Mouse (Mus musculus) hindbrain, postnatal 0 days (tissue): ENCODE results near the gene Atf3. TPM values are rescaled to one million over a fixed set of nuclear protein-coding genes. Genes with fewer than 3 reads are reported as not detected.

Experiments used
- ATAC-seq: fragments of 200-750 bp; cut with Nextera tagmentation; 2 replicates; pipeline ENCODE4 v1.8.0; 2017; ENCODE audit warnings: mild to moderate bottlenecking, moderate TSS enrichment, moderate library complexity
- DNase-seq: peaks from one replicate; pipeline ENCODE4 v3.0.0-alpha.2; 2015; ENCODE audit warnings: low spot score
- H3K27ac ChIP-seq: fragments of 300-500 bp; sonication (generic); 2 replicates; pipeline ENCODE4 v1.5.1; 2014; ENCODE audit warnings: mild to moderate bottlenecking
- H3K27me3 ChIP-seq: fragments of 300-500 bp; sonication (generic); 2 replicates; pipeline ENCODE4 v1.6.1; 2014; ENCODE audit warnings: low read length, mixed read lengths; ENCODE audit not compliant: insufficient read depth
- H3K36me3 ChIP-seq: fragments of 300-500 bp; sonication (generic); 2 replicates; pipeline ENCODE4 v1.6.1; 2014; ENCODE audit warnings: low read length, mixed read lengths; ENCODE audit not compliant: insufficient read depth
- H3K4me1 ChIP-seq: fragments of 300-500 bp; sonication (generic); 2 replicates; pipeline ENCODE4 v1.6.1; 2014; ENCODE audit warnings: antibody characterized with exemption, low read length, mixed read lengths; ENCODE audit not compliant: insufficient read depth
- H3K4me2 ChIP-seq: fragments of 300-500 bp; sonication (generic); 2 replicates; pipeline ENCODE4 v1.6.1; 2014; ENCODE audit warnings: low read depth, mild to moderate bottlenecking, low read length, moderate library complexity, mixed read lengths
- H3K4me3 ChIP-seq: fragments of 300-500 bp; sonication (generic); 2 replicates; pipeline ENCODE4 v1.5.1; 2014; ENCODE audit warnings: low read length
- H3K9ac ChIP-seq: fragments of 300-500 bp; sonication (generic); replicated peaks from 2 replicates; pipeline ENCODE4 v1.6.1; 2014; ENCODE audit warnings: mild to moderate bottlenecking, low read length, moderate library complexity, mixed read lengths
- H3K9me3 ChIP-seq: fragments of 300-500 bp; sonication (generic); 2 replicates; pipeline ENCODE4 v1.6.1; 2016; ENCODE audit warnings: low read length, mixed read lengths
- CTCF ChIP-seq: IDR thresholded peaks from 2 replicates; pipeline ENCODE4 v1.5.1; 2016; ENCODE audit warnings: antibody characterized with exemption, control low read depth, low read depth
- WGBS: fragments of 180-500 bp; shearing (Covaris S2); extraction: QIAGEN DNeasy Blood & Tissue Kit; methylation state at CpG from one replicate; pipeline ENCODE4 v1.1.7; 2014; 5-methylcytosine and 5-hydroxymethylcytosine counted together
- polyA plus RNA-seq: library from polyadenylated mRNA; unstranded; fragments of >200 nt; fragmentation: Nextera tagmentation; extraction: Ambion mirVana; gene quantifications from 2 replicates; pipeline ENCODE4 v1.2.1, GENCODE M21; 2015
- total RNA-seq: library from RNA; depleted of rRNA; stranded (reverse); fragments of >200 nt; gene quantifications from 2 replicates; pipeline ENCODE4 v1.2.3, GENCODE M21; 2014

Atf3 gene
- total and polyA plus RNA-seq, 2 experiments from 2014 or later = 1.6 to 1.8 TPM

- no peaks in the 10 kb centered on the region for H3K9me3 ChIP-seq
- H3K36me3 ChIP-seq = no peaks in the 10 kb centered on the region
- 81% methylated on average over 4 of the region's 4 CpGs for WGBS
- no peaks in the 10 kb centered on the region for H3K27me3 ChIP-seq
- no peak for ATAC-seq
- H3K27ac ChIP-seq = no peak overlapping the region
- no peak for DNase-seq
- TF ChIP-seq CTCF = no peak
- no peak overlapping the region for H3K4me2 ChIP-seq
- no peak overlapping the region for H3K9ac ChIP-seq
- H3K4me3 ChIP-seq = no peak overlapping the region
- no peaks in the 10 kb centered on the region for H3K4me1 ChIP-seq
Measured at GRCm38 (mm10) chr1:191138436-191138835, 79.4 kb downstream of the Atf3 start.

GRCm38 (mm10) chr1:191135406-191135805 lies 82.4 kb downstream of the Atf3 start:
- DNase-seq (no peak), ATAC-seq (no peak)
- TF ChIP-seq CTCF = no peak
- H3K9me3 ChIP-seq = no peaks in the 10 kb centered on the region
- H3K4me2 ChIP-seq = no peak overlapping the region
- no peak overlapping the region for H3K9ac ChIP-seq
- WGBS = 64% methylated on average over 4 of the region's 4 CpGs
- H3K27ac ChIP-seq = no peak overlapping the region
- H3K36me3 ChIP-seq = no peaks in the 10 kb centered on the region
- no peaks in the 10 kb centered on the region for H3K27me3 ChIP-seq
- H3K4me3 ChIP-seq = no peak overlapping the region
- H3K4me1 ChIP-seq = no peaks in the 10 kb centered on the region

GRCm38 (mm10) chr1:191132934-191133333 lies 84.9 kb downstream of the Atf3 start:
- H3K27me3 ChIP-seq = no peaks in the 10 kb centered on the region
- no peak overlapping the region for H3K27ac ChIP-seq
- no peak for ATAC-seq
- no peaks in the 10 kb centered on the region for H3K36me3 ChIP-seq
- no peak overlapping the region for H3K4me2 ChIP-seq
- no peaks in the 10 kb centered on the region; the same call in 1 of the 2 replicates for H3K9me3 ChIP-seq
- DNase-seq = no peak
- 73% methylated on average over 5 of the region's 5 CpGs for WGBS
- no peak overlapping the region for H3K9ac ChIP-seq
- no peak for TF ChIP-seq CTCF
- no peak overlapping the region for H3K4me3 ChIP-seq
- H3K4me1 ChIP-seq = no peaks in the 10 kb centered on the region

- ATAC-seq (no peak), DNase-seq (no peak)
- no peak for TF ChIP-seq CTCF
- Histone ChIP-seq H3K27me3 (no peaks in the 10 kb centered on the region), H3K9me3 (no peaks in the 10 kb centered on the region; the same call in 1 of the 2 replicates), H3K9ac (no peak overlapping the region), H3K4me2 (no peak overlapping the region), H3K4me1 (no peaks in the 10 kb centered on the region), H3K4me3 (no peak overlapping the region), H3K36me3 (no peaks in the 10 kb centered on the region), H3K27ac (no peak overlapping the region)
- 62% methylated on average over 5 of the region's 5 CpGs for WGBS
Measured at GRCm38 (mm10) chr1:191132240-191132639, 85.6 kb downstream of the Atf3 start.

DNA sequence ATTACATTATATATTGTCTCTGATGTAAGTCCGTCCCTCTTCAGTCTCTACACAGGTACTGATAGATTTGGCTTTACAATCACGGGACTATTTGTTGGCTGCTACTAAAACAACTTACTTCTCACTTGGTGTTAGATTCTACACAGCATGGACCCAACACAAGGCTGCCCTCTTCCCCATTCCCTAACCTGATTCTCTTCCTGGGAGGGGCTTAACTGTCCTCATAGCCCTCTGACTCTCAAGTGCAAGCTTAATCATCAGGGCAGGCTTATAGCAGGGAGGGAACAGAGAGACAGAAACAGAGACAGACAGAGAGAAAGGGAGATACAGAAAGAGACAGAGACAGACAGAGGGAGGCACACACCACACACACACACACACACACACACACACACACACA lies 86.1 kb downstream of the Atf3 start:
- H3K9me3 ChIP-seq = no peaks in the 10 kb centered on the region; the same call in 1 of the 2 replicates
- H3K36me3 ChIP-seq = no peaks in the 10 kb centered on the region
- ATAC-seq = no peak
- H3K4me1 ChIP-seq = no peaks in the 10 kb centered on the region
- no peak overlapping the region for H3K4me2 ChIP-seq
- H3K27me3 ChIP-seq = no peaks in the 10 kb centered on the region
- H3K27ac ChIP-seq = no peak overlapping the region
- no peak for DNase-seq
- H3K9ac ChIP-seq = no peak overlapping the region
- WGBS = 91% methylated on average over 2 of the region's 2 CpGs
- H3K4me3 ChIP-seq = no peak overlapping the region
- no peak for TF ChIP-seq CTCF

GRCm38 (mm10) chr1:191125811-191126638 lies 91.8 kb downstream of the Atf3 start:
- Histone ChIP-seq H3K4me2 (peak overlapping the region; percentile 51), H3K36me3 (no peaks in the 10 kb centered on the region), H3K4me3 (peak overlapping the region; percentile 21; the same call in 1 of the 2 replicates), H3K27me3 (no peaks in the 10 kb centered on the region), H3K4me1 (no peaks in the 10 kb centered on the region), H3K9me3 (no peaks in the 10 kb centered on the region; the same call in 1 of the 2 replicates), H3K9ac (0 out of 2 replicates have a peak overlapping the region, but pooled peaks have one; percentile 10), H3K27ac (no peak overlapping the region)
- peak; percentile 80 for TF ChIP-seq CTCF
- whole genome bisulfite sequencing = 19% methylated on average over 38 of the region's 38 CpGs
- ATAC-seq (peak; percentile 81), DNase-seq (peak; percentile 53)

GRCm38 (mm10) chr1:191124288-191124687 lies 93.6 kb downstream of the Atf3 start:
- no peaks in the 10 kb centered on the region for H3K9me3 ChIP-seq
- no peaks in the 10 kb centered on the region for H3K27me3 ChIP-seq
- no peak for DNase-seq
- H3K4me3 ChIP-seq = no peak overlapping the region
- TF ChIP-seq CTCF = no peak
- WGBS = 51% methylated on average over 4 of the region's 4 CpGs
- H3K27ac ChIP-seq = no peak overlapping the region
- no peak overlapping the region for H3K9ac ChIP-seq
- H3K4me1 ChIP-seq = no peaks in the 10 kb centered on the region
- no peak overlapping the region for H3K4me2 ChIP-seq
- ATAC-seq = no peak
- H3K36me3 ChIP-seq = no peaks in the 10 kb centered on the region
